Mouse (Mus musculus): ENCODE results near the gene Ctsk.

Gene Ctsk

GRCm38 (mm10) chr3:95499024-95499423 lies at the start of gene Ctsk:
Ctsk (plus strand) TSS chr3:95499256.
- no peak for DNase-seq (ENCODE audit: low read depth)

GRCm38 (mm10) chr3:95450408-95450807 lies 48.6 kb upstream of the Ctsk start:
- DNase-seq (ENCODE audit: low read depth) = peak; percentile 80

GRCm38 (mm10) chr3:95450915-95451314 lies 48.1 kb upstream of the Ctsk start:
- no peak for DNase-seq (ENCODE audit: low read depth)

GRCm38 (mm10) chr3:95456367-95456766 lies 42.7 kb upstream of the Ctsk start:
- DNase-seq (ENCODE audit: low read depth) = no peak

- no peak for DNase-seq (ENCODE audit: low read depth)
These were observed 41.3 kb upstream of the Ctsk start for GRCm38 (mm10) chr3:95457758-95458157.

DNA sequence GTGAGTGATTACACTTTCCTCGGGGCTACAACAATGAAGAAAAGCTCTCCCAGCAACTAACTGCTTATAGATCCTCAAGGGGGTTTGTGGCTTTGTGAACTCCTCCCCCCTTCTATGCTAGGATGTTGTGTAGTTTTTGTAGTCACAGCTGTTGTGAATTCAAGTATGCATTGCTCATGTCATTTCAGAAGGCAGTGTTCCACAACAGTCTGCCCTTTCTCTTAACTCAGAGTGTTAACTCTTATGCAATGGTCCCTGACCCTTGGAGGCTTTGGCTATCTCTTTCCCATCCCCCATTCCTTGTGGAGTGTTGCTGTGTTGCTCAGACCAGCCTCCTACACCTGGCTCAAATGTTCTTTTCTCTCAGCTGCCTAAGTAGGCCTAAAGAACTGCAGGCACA lies 39.7 kb upstream of the Ctsk start:
- no peak for DNase-seq (ENCODE audit: low read depth)

GRCm38 (mm10) chr3:95463852-95464251 lies 35.2 kb upstream of the Ctsk start:
- DNase-seq (ENCODE audit: low read depth) = no peak

DNA sequence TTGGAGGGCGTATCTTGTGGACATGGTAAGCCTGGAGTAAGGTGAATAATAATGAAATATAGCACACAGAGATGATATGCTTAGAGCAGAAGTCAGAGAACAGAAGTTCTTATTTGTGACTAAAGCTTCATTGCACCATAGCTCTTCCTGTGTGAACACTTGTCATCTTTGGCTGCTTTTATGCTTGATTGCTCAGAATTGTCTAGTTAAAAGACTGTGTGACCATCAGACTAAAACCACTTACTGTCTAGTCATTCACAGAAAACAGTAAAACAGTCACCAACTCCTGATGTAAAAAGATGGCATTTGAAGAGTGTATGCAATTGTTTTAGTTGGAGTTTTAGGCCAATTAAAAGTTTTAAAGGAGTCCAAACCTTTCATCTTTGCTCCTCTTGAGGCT lies 20.1 kb upstream of the Ctsk start:
- no peak for DNase-seq (ENCODE audit: low read depth)

- no peak for DNase-seq (ENCODE audit: low read depth)
These were observed 12.6 kb upstream of the Ctsk start for GRCm38 (mm10) chr3:95486421-95486820.

- DNase-seq (ENCODE audit: low read depth) = no peak
These were observed 10.4 kb upstream of the Ctsk start for GRCm38 (mm10) chr3:95488679-95489078.

GRCm38 (mm10) chr3:95490238-95490637 lies 8.8 kb upstream of the Ctsk start:
- no peak for DNase-seq (ENCODE audit: low read depth)

GRCm38 (mm10) chr3:95494342-95494741 lies 4.7 kb upstream of the Ctsk start:
- DNase-seq (ENCODE audit: low read depth) = peak; percentile 60

- no peak for DNase-seq (ENCODE audit: low read depth)
These were observed 827 bp upstream of the Ctsk start for GRCm38 (mm10) chr3:95498229-95498628.

DNA sequence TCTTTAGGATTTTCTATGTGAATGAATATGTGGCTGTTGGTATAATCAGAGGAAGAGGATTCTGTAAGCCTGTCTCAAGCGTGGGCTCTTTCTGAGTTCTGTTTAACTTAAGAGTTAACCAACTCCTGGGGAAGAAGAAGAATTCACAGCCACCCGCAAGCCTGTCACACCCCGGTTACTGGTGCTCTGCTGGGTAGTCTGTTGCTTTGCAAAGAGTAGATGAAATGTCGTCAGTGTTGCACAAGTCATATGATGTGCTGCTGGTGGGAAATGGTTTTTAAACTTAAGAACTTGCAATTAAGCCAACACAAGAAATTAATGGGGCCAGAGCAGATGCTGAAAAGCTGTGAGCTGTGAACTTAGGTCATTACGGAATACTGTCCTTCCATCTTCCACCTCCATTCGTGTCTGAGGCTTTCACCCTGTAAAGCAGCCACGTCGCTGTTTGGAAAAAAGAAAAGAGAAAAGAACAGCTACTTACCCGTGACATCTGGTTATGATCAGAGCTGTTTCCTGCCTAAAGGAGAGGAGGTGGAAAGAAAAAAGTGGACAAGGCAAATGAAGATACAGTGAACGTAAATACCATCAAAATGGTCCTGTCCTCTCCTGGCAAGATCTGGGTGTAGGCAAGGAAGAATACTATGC lies 562 bp downstream of the Ctsk start:
- no peak for DNase-seq (ENCODE audit: low read depth)

DNA sequence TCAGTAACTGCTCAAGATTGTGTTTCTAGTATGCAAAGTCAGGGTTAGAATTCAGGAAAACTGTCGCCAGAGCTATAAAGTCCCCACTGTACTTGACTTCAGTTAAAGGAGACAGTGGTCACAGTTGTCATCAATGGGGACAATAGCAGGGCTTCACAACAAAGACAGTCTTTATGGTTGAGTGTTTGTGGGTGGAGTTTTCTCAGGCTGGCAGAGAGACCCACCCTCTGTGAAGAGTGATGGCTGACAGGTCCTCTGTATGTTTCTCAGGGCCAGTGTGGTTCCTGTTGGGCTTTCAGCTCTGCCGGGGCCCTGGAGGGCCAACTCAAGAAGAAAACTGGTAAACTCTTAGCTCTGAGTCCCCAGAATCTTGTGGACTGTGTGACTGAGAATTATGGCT lies 3.3 kb downstream of the Ctsk start:
- DNase-seq (ENCODE audit: low read depth) = no peak

DNA sequence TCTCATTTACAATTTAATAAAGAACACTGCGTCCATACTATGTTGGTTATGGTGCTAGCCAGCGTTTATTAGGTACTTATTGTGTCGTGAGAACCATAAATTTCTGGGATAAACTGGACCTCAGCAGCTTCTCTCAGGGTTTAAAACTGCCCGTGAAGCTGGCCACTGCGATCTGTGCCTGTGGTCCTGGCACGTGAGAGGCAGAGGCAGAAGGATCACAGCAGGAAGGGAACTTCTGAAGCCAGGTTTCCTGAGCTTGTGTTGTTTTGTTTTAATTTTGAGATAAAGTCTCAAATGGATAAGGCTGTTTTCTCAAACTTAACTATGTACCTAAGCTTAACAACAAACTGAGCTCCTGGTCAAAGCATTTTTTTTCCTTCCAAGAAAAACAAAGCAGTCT lies 10.3 kb downstream of the Ctsk start:
- no peak for DNase-seq (ENCODE audit: low read depth)

- DNase-seq (ENCODE audit: low read depth) = peak; percentile 79
These were observed 12.6 kb downstream of the Ctsk start for GRCm38 (mm10) chr3:95511611-95512180.

DNA sequence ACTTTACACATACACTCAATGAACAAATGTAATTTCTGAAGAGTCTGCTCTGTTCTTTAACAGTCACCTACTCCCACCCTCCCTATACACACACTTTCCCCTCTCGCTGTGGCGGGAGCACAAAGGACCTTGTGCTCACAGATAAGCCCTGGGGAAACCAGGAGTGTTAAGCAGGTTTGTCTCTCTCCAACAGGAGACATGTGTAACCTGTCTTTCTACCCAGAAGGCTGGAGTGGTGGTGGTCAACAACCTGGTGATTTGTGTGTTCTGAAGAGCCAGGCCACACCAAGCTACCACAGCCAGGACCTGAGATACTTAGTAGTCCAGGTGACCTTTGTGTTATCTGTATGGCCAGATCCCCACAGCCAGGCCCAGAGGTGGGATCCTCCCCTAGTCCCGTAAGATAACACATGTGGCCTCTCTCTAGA lies 17.6 kb downstream of the Ctsk start:
- no peak for DNase-seq (ENCODE audit: low read depth)

DNA sequence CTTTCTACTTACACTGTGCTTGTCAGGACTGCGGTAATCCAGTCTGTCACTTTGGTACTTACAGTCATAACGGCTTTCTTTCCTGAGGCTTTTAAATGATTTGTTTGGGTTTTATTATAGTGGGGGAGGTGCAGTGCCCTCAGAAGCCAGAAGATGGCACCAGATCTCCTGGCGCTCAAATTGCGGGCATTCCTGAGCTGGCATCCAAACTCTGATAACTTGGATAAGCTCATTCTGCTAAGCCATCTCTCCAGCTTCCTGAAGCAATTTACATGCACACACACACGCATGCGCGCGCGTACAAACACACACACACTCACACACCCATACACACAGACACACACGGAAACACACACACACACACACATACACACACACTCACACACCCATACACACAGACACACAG lies 18.4 kb downstream of the Ctsk start:
- peak; percentile 82 for DNase-seq (ENCODE audit: low read depth)

DNA sequence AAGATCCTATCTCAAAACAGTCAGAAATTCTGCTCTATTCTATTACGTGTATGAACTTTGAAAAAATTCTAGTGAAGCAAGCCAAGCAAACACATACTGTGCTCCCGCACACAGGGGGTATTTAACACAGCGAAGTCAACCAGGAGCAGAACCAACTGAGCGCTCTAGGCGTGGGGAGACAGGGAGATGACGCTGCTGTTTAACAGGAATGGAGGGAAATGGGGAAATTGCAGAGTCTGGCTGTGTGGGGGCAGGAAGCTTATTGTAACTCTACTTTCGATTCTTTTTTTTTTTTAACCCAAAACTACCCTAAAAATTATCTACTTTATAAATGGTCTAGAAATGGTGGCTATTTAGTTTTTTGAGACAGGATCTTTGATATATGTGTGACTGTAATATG lies 19.8 kb downstream of the Ctsk start:
- no peak for DNase-seq (ENCODE audit: low read depth)

- DNase-seq (ENCODE audit: low read depth) = no peak
These were observed 20.3 kb downstream of the Ctsk start for GRCm38 (mm10) chr3:95519315-95519714.

- no peak for DNase-seq (ENCODE audit: low read depth)
These were observed 21.0 kb downstream of the Ctsk start for GRCm38 (mm10) chr3:95520100-95520499.

- no peak for DNase-seq (ENCODE audit: low read depth)
These were observed 22.1 kb downstream of the Ctsk start for GRCm38 (mm10) chr3:95521168-95521567.

DNA sequence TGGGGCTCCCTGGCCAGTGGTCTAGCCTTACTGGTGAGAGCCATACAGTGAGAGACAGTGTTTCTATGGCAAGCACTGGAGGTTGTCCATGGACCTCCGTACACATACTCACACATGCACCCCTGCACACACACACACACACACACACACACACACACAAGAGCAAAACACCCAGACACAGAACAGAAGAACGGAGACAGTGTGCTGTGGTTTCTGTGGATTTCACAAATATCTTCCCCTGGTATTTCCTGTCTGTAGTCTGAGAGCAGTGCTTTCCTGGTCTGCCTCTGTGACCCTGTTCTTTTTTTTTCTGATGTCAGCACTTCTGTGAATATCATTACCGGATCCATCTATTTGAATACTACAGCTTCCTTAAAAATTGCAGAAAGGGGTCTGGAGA lies 24.6 kb downstream of the Ctsk start:
- peak; percentile 76 for DNase-seq (ENCODE audit: low read depth)
